Mouse (Mus musculus): ENCODE measurements at regions not wholly inside any gene's neighbourhood (a gene's known extent, or its start where the extent isn't known, plus 50 kb on each side); places are given as distances from the start of the nearest gene placed in this dataset.

- Histone ChIP-seq H3K79me2 (ENCODE audit: control insufficient read depth, insufficient read depth) (no peaks in the 10 kb centered on the region), H3K36me3 (ENCODE audit: control insufficient read depth, insufficient read depth) (no peaks in the 10 kb centered on the region), H3ac (ENCODE audit: control insufficient read depth, insufficient read length) (no peak overlapping the region), H3K4me2 (ENCODE audit: low read depth) (no peak overlapping the region), H3K4me3 (no peak overlapping the region), H3K27me3 (ENCODE audit: control insufficient read depth, insufficient read depth, insufficient read length) (no peaks in the 10 kb centered on the region)
- TF ChIP-seq E2F4 (IDR thresholded peaks at IDR 0.05; ENCODE audit: insufficient read depth) (no peak), MYOG (IDR thresholded peaks at IDR 0.05; ENCODE audit: control insufficient read depth in 1 of 3, insufficient read depth in 1 of 3, insufficient read length in 2 of 3, low read depth in 2 of 3) (no peak), MYOD1 (IDR thresholded peaks at IDR 0.05; ENCODE audit: control insufficient read depth in 1 of 3, insufficient read length in 2 of 3, low read depth in 2 of 3) (no peak), POLR2AphosphoS2 (IDR thresholded peaks at IDR 0.05; ENCODE audit: insufficient read length, low read depth) (no peak), CEBPB (IDR thresholded peaks at IDR 0.05; ENCODE audit: insufficient read depth, poor library complexity, severe bottlenecking) (no peak), POLR2A (IDR thresholded peaks at IDR 0.05; ENCODE audit: insufficient read length, low read depth) (no peak), REST (IDR thresholded peaks at IDR 0.05; ENCODE audit: insufficient read depth, insufficient read length) (no peak), MAX (IDR thresholded peaks at IDR 0.05; ENCODE audit: low read depth) (no peak), TCF3 (IDR thresholded peaks at IDR 0.05; ENCODE audit: insufficient read length, low read depth) (no peak), TCF12 (IDR thresholded peaks at IDR 0.05; ENCODE audit: insufficient read depth, poor library complexity, severe bottlenecking) (no peak), USF1 (IDR thresholded peaks at IDR 0.05; ENCODE audit: low read depth) (no peak), SRF (IDR thresholded peaks at IDR 0.05; ENCODE audit: control insufficient read depth, insufficient read length, low read depth) (no peak)
Observed at GRCm38 (mm10) chr6:15647499-15647898, 73.0 kb upstream of the Mdfic start.
